Mouse (Mus musculus) liver, embryonic 11.5 days (tissue): ENCODE results near the gene Tmem108. TPM values are rescaled to one million over a fixed set of nuclear protein-coding genes. Genes with fewer than 3 reads are reported as not detected.
"Not testable (repeated sequence)": the region's sequence is repeated elsewhere in the genome, so short reads cannot be mapped to it uniquely, and the experiment has no call there.

Experiments used
- ATAC-seq: fragments of 200-750 bp; cut with Nextera tagmentation; replicated peaks from 2 replicates; pipeline ENCODE4 v1.8.0; 2017; ENCODE audit warnings: moderate number of reproducible peaks, mild to moderate bottlenecking, moderate TSS enrichment, moderate library complexity; ENCODE audit not compliant: low FRiP score
- DNase-seq: peaks from one replicate; pipeline ENCODE4 v3.0.0-alpha.2; 2017; ENCODE audit warnings: low spot score
- H3K27ac ChIP-seq: fragments of 300-500 bp; sonication (generic); 2 replicates; pipeline ENCODE4 v1.5.1; 2014; ENCODE audit warnings: mild to moderate bottlenecking, low read depth, low read length, control low read depth
- H3K27me3 ChIP-seq: fragments of 300-500 bp; sonication (generic); replicated peaks from 2 replicates; pipeline ENCODE4 v1.6.1; 2014; ENCODE audit warnings: low read length, mixed read lengths; ENCODE audit not compliant: control insufficient read depth, insufficient read depth
- H3K36me3 ChIP-seq: fragments of 300-500 bp; sonication (generic); 2 replicates; pipeline ENCODE4 v1.6.1; 2014; ENCODE audit warnings: mild to moderate bottlenecking, low read length, moderate library complexity, mixed read lengths; ENCODE audit not compliant: control insufficient read depth, insufficient read depth
- H3K4me1 ChIP-seq: fragments of 300-500 bp; sonication (generic); replicated peaks from 2 replicates; pipeline ENCODE4 v1.6.1; 2014; ENCODE audit warnings: low read length, mixed read lengths; ENCODE audit not compliant: control insufficient read depth, insufficient read depth
- H3K4me2 ChIP-seq: fragments of 300-500 bp; sonication (generic); 2 replicates; pipeline ENCODE4 v1.6.1; 2014; ENCODE audit warnings: mild to moderate bottlenecking, control low read depth, moderate library complexity
- H3K4me3 ChIP-seq: fragments of 300-500 bp; sonication (generic); 2 replicates; pipeline ENCODE4 v1.5.1; 2014; ENCODE audit warnings: low read depth, low read length, control low read depth
- H3K9ac ChIP-seq: fragments of 300-500 bp; sonication (generic); 2 replicates; pipeline ENCODE4 v1.6.1; 2014; ENCODE audit warnings: low read depth, low read length, control low read depth
- H3K9me3 ChIP-seq: fragments of 300-500 bp; sonication (generic); 2 replicates; pipeline ENCODE4 v1.6.1; 2016; ENCODE audit warnings: low read length, inconsistent platforms, mixed read lengths; ENCODE audit not compliant: control insufficient read depth
- WGBS: fragments of 180-500 bp; shearing (Covaris S2); extraction: QIAGEN DNeasy Blood & Tissue Kit; methylation state at CpG from one replicate; pipeline ENCODE4 v1.1.7; 2014; 5-methylcytosine and 5-hydroxymethylcytosine counted together
- polyA plus RNA-seq: library from polyadenylated mRNA; unstranded; fragments of >200 nt; fragmentation: Nextera tagmentation; extraction: Ambion mirVana; gene quantifications from 2 replicates; pipeline ENCODE4 v1.2.1, GENCODE M21; 2014

The Tmem108 gene
- polyA plus RNA-seq, 1 experiment from 2014 or later, result 17.6 TPM

DNA sequence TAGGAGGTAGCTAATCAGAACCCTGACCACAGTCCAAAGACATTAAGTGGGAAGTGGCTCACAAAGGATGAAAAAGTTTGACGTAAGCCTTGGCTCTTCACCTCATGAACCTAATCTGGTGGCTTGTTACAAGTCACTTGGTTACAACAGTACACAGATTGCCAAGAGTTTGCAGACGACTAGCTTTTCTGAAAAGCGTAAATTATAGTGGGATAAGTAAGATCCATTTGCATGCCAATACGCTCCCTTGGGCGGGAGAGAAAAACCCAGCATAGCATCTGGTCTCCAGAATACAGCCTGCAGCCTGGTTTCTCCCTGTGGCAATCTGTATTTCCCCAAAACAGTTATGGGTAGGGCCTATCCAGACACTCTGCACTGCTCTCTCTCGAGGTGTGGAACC lies 74.5 kb downstream of the Tmem108 start:
- WGBS, result 72% methylated on average over 6 of the region's 6 CpGs
- Histone ChIP-seq H3K36me3 (no peaks in the 10 kb centered on the region), H3K9ac (no peak overlapping the region), H3K4me3 (no peak overlapping the region), H3K9me3 (no peaks in the 10 kb centered on the region), H3K27ac (no peak overlapping the region), H3K4me1 (0 out of 2 replicates have a peak, but pooled peaks cover 7% of the 10 kb centered on the region), H3K27me3 (no peaks in the 10 kb centered on the region), H3K4me2 (no peak overlapping the region)
- ATAC-seq (no peak), DNase-seq (no peak)

GRCm38 (mm10) chr9:103681741-103682330 lies 79.8 kb downstream of the Tmem108 start:
- no peak for ATAC-seq
- no peaks in the 10 kb centered on the region for H3K27me3 ChIP-seq
- H3K9me3 ChIP-seq, result no peaks in the 10 kb centered on the region
- H3K4me2 ChIP-seq, result no peak overlapping the region
- H3K9ac ChIP-seq, result no peak overlapping the region
- H3K4me3 ChIP-seq, result no peak overlapping the region
- DNase-seq, result no peak
- H3K27ac ChIP-seq, result no peak overlapping the region
- WGBS, result 31% methylated on average over 4 of the region's 4 CpGs
- H3K36me3 ChIP-seq, result no peaks in the 10 kb centered on the region
- H3K4me1 ChIP-seq, result peaks cover under 1% of the 10 kb centered on the region; the same call in 1 of the 2 replicates

- DNase-seq (no peak), ATAC-seq (no peak)
- Histone ChIP-seq H3K27me3 (no peaks in the 10 kb centered on the region), H3K4me2 (no peak overlapping the region), H3K4me1 (no peaks in the 10 kb centered on the region; the same call in 1 of the 2 replicates), H3K4me3 (no peak overlapping the region), H3K36me3 (no peaks in the 10 kb centered on the region), H3K9me3 (no peaks in the 10 kb centered on the region), H3K9ac (no peak overlapping the region), H3K27ac (no peak overlapping the region; the same call in 1 of the 2 replicates)
- 37% methylated on average over 2 of the region's 2 CpGs for WGBS
Observed at GRCm38 (mm10) chr9:103679234-103679633, 82.4 kb downstream of the Tmem108 start.

- no peak for DNase-seq
- ATAC-seq, result no peak
- H3K9ac ChIP-seq, result no peak overlapping the region
- no peaks in the 10 kb centered on the region for H3K27me3 ChIP-seq
- H3K9me3 ChIP-seq, result no peaks in the 10 kb centered on the region
- no peaks in the 10 kb centered on the region for H3K36me3 ChIP-seq
- no peaks in the 10 kb centered on the region; the same call in 1 of the 2 replicates for H3K4me1 ChIP-seq
- H3K4me2 ChIP-seq, result no peak overlapping the region
- 57% methylated on average over 7 of the region's 7 CpGs for WGBS
- H3K27ac ChIP-seq, result no peak overlapping the region; the same call in 1 of the 2 replicates
- no peak overlapping the region for H3K4me3 ChIP-seq
Observed at GRCm38 (mm10) chr9:103678531-103679060, 83.0 kb downstream of the Tmem108 start.

DNA sequence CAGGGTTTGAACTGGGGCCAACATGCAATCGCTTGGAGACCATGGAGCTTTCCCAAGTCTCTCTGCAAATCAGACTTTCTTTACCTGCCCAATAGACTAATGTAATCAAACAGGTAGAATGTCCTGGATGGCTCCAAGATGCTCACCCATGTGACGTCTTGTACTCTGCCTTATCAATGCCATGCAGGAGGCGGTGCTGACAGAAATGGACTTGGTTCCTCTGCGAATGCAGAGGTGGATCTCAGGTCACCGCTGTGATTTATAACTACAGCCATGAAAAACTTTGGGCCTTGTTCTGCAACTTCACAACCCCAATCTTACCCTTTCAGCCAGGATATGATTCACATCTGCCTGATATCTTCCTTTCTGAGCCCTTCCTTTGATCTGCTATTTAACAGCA lies 83.8 kb downstream of the Tmem108 start:
- no peak overlapping the region for H3K27ac ChIP-seq
- no peak overlapping the region for H3K4me2 ChIP-seq
- ATAC-seq, result no peak
- H3K27me3 ChIP-seq, result no peaks in the 10 kb centered on the region
- no peaks in the 10 kb centered on the region for H3K9me3 ChIP-seq
- no peaks in the 10 kb centered on the region; the same call in 1 of the 2 replicates for H3K4me1 ChIP-seq
- no peak overlapping the region for H3K9ac ChIP-seq
- 69% methylated on average over 5 of the region's 5 CpGs for WGBS
- DNase-seq, result no peak
- H3K4me3 ChIP-seq, result no peak overlapping the region
- no peaks in the 10 kb centered on the region for H3K36me3 ChIP-seq

DNA sequence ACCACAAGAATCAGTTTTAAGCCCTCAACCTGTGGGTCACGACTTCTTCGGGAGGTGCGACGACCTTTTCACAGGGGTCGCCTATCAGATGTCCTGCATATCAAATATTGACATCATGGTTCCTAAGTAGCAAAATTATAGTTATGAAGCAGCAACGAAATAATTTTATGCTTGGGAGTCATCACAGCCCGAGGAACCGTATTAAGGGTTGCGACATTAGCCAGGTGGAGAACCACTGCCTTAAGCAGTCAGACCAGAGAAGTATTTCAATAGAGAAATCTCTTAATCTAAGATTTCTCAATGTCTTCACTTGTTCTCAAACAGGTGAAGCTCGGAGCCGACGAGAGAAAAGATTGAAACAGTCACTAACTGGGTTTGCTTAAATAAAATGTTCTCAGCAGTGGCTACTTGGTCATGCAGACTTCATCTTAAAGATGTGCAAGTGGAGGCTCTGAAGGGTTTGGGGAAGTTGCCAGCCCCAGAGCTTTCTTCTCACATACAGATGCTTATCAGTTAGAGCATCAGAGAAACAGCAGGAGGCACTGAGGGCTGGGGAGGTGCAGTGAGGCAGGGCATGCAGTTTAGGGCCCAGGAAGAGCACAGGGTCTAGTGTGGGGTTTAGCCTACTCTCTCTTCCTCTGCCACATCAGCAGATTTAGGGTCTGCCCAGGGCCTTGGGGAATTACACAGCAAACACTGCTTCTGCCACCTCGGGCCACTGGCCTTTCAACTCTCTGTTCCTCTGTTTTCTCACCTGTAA lies 85.7 kb downstream of the Tmem108 start:
- no peak for DNase-seq
- no peak overlapping the region for H3K9ac ChIP-seq
- H3K4me3 ChIP-seq, result no peak overlapping the region
- H3K4me2 ChIP-seq, result no peak overlapping the region
- WGBS, result 79% methylated on average over 13 of the region's 13 CpGs
- H3K27me3 ChIP-seq, result no peaks in the 10 kb centered on the region
- no peak overlapping the region for H3K27ac ChIP-seq
- H3K36me3 ChIP-seq, result no peaks in the 10 kb centered on the region
- no peaks in the 10 kb centered on the region; the same call in 1 of the 2 replicates for H3K4me1 ChIP-seq
- no peak for ATAC-seq
- H3K9me3 ChIP-seq, result 0 out of 2 replicates have a peak, but pooled peaks cover 2% of the 10 kb centered on the region

DNA sequence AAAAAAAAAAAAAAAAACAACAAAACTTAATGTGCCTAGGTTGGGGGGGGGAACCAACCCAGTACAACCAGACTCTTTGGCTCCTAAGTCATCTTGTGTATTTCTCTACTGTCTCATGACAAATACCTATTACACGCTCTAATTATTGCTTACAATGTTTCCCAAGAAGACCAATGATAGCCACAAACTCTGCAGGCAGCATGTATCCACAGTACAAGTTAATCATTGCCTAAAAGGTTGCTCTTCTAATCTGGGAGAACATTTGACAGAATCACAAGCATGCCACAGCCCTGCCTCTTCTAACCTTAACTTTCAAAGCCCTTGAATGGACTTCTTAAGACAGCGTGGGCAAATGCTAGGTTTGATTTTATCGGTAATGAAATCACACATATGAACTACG lies 88.8 kb downstream of the Tmem108 start:
- no peak for DNase-seq
- H3K4me2 ChIP-seq, result no peak overlapping the region
- ATAC-seq, result no peak
- no peaks in the 10 kb centered on the region for H3K4me1 ChIP-seq
- no peak overlapping the region for H3K27ac ChIP-seq
- 0 out of 2 replicates have a peak, but pooled peaks cover 2% of the 10 kb centered on the region for H3K9me3 ChIP-seq
- no peaks in the 10 kb centered on the region for H3K36me3 ChIP-seq
- H3K9ac ChIP-seq, result no peak overlapping the region
- H3K27me3 ChIP-seq, result no peaks in the 10 kb centered on the region
- WGBS, result 89% methylated on average over 4 of the region's 4 CpGs
- H3K4me3 ChIP-seq, result no peak overlapping the region

- DNase-seq, H3K36me3 ChIP-seq, H3K4me1 ChIP-seq, H3K4me2 ChIP-seq, H3K4me3 ChIP-seq, H3K27ac ChIP-seq, ATAC-seq, H3K27me3 ChIP-seq, H3K9me3 ChIP-seq, H3K9ac ChIP-seq: not testable (repeated sequence)
- 94% methylated on average over 8 of the region's 8 CpGs for WGBS
Observed at GRCm38 (mm10) chr9:103670592-103671113, 91.0 kb downstream of the Tmem108 start.
